In genomic region chr2:166903719-166904282, GRCm38 (mm10) we compare ENCODE assay signal across 10 mouse cellular contexts. TPM values are rescaled to one million over a fixed set of nuclear protein-coding genes. Genes with fewer than 3 reads are reported as not detected.
A peak's percentile ranks its signal among the peaks of the same experiment; 100 is the strongest.
DNase-seq lines count a peak whose midpoint lies in the region; ATAC-seq and TF ChIP-seq lines count a peak whose summit lies in the region.
"Had no signal": no experiment of that assay in that cellular context is flagged by ENCODE, and none has a peak within 500 bp of the region (broad histone marks: within the 10 kb centered on the region; RNA-seq: fewer than 3 reads in every experiment).

No protein-coding gene starts in this region.

- ATAC-seq in lung, embryonic 14.5 days (ENCODE audit: insufficient read depth): no peak
- no peak for ATAC-seq in stomach, postnatal 0 days (ENCODE audit: low FRiP score, low TSS enrichment)
- ATAC-seq in granulocyte monocyte progenitor cell, adult 5-6 weeks (replicated peaks; ENCODE audit: poor library complexity, severe bottlenecking): no peak

- H3K9me3 ChIP-seq in lung, embryonic 14.5 days (ENCODE audit: low read depth, low read length): no peaks in the 10 kb centered on the region
- no peaks in the 10 kb centered on the region for H3K9me3 ChIP-seq in ES-Bruce4 (replicated peaks; ENCODE audit: control insufficient read depth, insufficient read depth, low read length, poor library complexity, severe bottlenecking)
- no peaks in the 10 kb centered on the region for H3K9me3 ChIP-seq in stomach, postnatal 0 days (ENCODE audit: control insufficient read depth, low read length)
- H3K9me3 ChIP-seq: limb, embryonic 13.5 days had no signal

- TF ChIP-seq CTCF in gastrocnemius, adult 2 months (IDR thresholded peaks at IDR 0.05): peak; percentile 21; the same call in 1 of the 2 replicates
- TF ChIP-seq CTCF in lung, embryonic 14.5 days (IDR thresholded peaks at IDR 0.05; ENCODE audit: low read depth): peak; percentile 18; the same call in 1 of the 2 replicates
- TF ChIP-seq CTCF in ES-Bruce4 (IDR thresholded peaks at IDR 0.05; ENCODE audit: low read depth, low read length): peak; percentile 47
- TF ChIP-seq CTCF in stomach, postnatal 0 days (IDR thresholded peaks at IDR 0.05; ENCODE audit: low read depth): 0 out of 2 replicates have a peak, but pooled peaks have one; percentile 34

- intact Hi-C loops in gastrocnemius, adult 2 months (cut with DNase I): no loop called here
- intact Hi-C loops in gastrocnemius, postnatal 36 days (cut with DNase I): no loop called here

- DNase-seq in gastrocnemius, adult 2 months: no peak
- no peak for DNase-seq in gastrocnemius, postnatal 36 days
- no peak for DNase-seq in lung, embryonic 14.5 days
- DNase-seq in lung, postnatal 36 days: no peak
- no peak for DNase-seq in stomach, postnatal 0 days (ENCODE audit: low spot score)
- DNase-seq: thymus, adult 18-20 months had no signal

- peaks cover 5% of the 10 kb centered on the region; the same call in 1 of the 2 replicates for H3K4me1 ChIP-seq in lung, embryonic 14.5 days (ENCODE audit: insufficient read depth)
- peaks cover 3% of the 10 kb centered on the region for H3K4me1 ChIP-seq in ES-Bruce4 (ENCODE audit: control insufficient read depth, insufficient read depth, low read length)
- no peaks in the 10 kb centered on the region for H3K4me1 ChIP-seq in stomach, postnatal 0 days (replicated peaks; ENCODE audit: control insufficient read depth, insufficient read depth)

- WGBS in lung, embryonic 14.5 days: 93% methylated on average over 6 of the region's 6 CpGs
- 89% methylated on average over 6 of the region's 6 CpGs for WGBS in stomach, postnatal 0 days

- H3K27ac ChIP-seq in gastrocnemius, adult 2 months: no peak overlapping the region
- no peak overlapping the region for H3K27ac ChIP-seq in lung, embryonic 14.5 days (ENCODE audit: low read depth)
- H3K27ac ChIP-seq in ES-Bruce4 (ENCODE audit: insufficient read depth, low read length): no peak overlapping the region
- H3K27ac ChIP-seq in stomach, postnatal 0 days (replicated peaks): no peak overlapping the region
- H3K27ac ChIP-seq: limb, embryonic 13.5 days had no signal

- no peak overlapping the region for H3K9ac ChIP-seq in lung, embryonic 14.5 days
- H3K9ac ChIP-seq in ES-Bruce4 (ENCODE audit: low read depth, poor library complexity, severe bottlenecking): no peak overlapping the region
- H3K9ac ChIP-seq in stomach, postnatal 0 days (ENCODE audit: low read length): no peak overlapping the region
- H3K9ac ChIP-seq: limb, embryonic 13.5 days had no signal

- no peak overlapping the region for H3K4me2 ChIP-seq in lung, embryonic 14.5 days
- no peak overlapping the region for H3K4me2 ChIP-seq in stomach, postnatal 0 days (replicated peaks; ENCODE audit: low read depth)
- H3K4me2 ChIP-seq: heart, embryonic 11.5 days; limb, embryonic 13.5 days had no signal

- no peak for TF ChIP-seq POLR2A in ES-Bruce4 (IDR thresholded peaks at IDR 0.05; ENCODE audit: insufficient read depth, low read length)

- peaks cover 4% of the 10 kb centered on the region; the same call in 1 of the 2 replicates for H3K36me3 ChIP-seq in lung, embryonic 14.5 days (ENCODE audit: insufficient read depth)
- H3K36me3 ChIP-seq in ES-Bruce4 (ENCODE audit: control insufficient read depth, insufficient read depth, low read length, poor library complexity, severe bottlenecking): peaks cover 5% of the 10 kb centered on the region; the same call in 1 of the 2 replicates
- H3K36me3 ChIP-seq in stomach, postnatal 0 days (ENCODE audit: control insufficient read depth, insufficient read depth, low read length): no peaks in the 10 kb centered on the region

- no peak for TF ChIP-seq EP300 in ES-Bruce4 (IDR thresholded peaks at IDR 0.05; ENCODE audit: insufficient read depth, low read depth, low read length)
- TF ChIP-seq EP300 in stomach, postnatal 0 days (optimal IDR thresholded peaks at IDR 0.05): no peak

- H3K4me3 ChIP-seq in gastrocnemius, adult 2 months: no peak overlapping the region
- H3K4me3 ChIP-seq in lung, embryonic 14.5 days (ENCODE audit: low read depth, low read length): no peak overlapping the region
- no peak overlapping the region for H3K4me3 ChIP-seq in ES-Bruce4 (ENCODE audit: low read depth, low read length)
- no peak overlapping the region for H3K4me3 ChIP-seq in stomach, postnatal 0 days (ENCODE audit: low read depth, low read length)
- H3K4me3 ChIP-seq: limb, embryonic 13.5 days had no signal

- no peaks in the 10 kb centered on the region for H3K27me3 ChIP-seq in lung, embryonic 14.5 days (ENCODE audit: insufficient read depth, low read length)
- H3K27me3 ChIP-seq in ES-Bruce4 (ENCODE audit: control insufficient read depth, insufficient read depth, low read length, poor library complexity, severe bottlenecking): no peaks in the 10 kb centered on the region
- no peaks in the 10 kb centered on the region for H3K27me3 ChIP-seq in stomach, postnatal 0 days (ENCODE audit: control insufficient read depth, insufficient read depth, low read length)
- H3K27me3 ChIP-seq: limb, embryonic 13.5 days had no signal

RNA-seq across cellular contexts. Expression of gene Cse1l, which starts 2.0 kb away (rescaled TPM):
- 10 to 100 TPM; 55.6 to 57.4 TPM for total RNA-seq in gastrocnemius, adult 2 months (2021)
- total RNA-seq in gastrocnemius, postnatal 36 days (2021): 10 to 100 TPM; 46.2 to 50.9 TPM
- polyA plus RNA-seq in lung, embryonic 14.5 days (2014; fragmentation: Nextera tagmentation; extraction: Ambion mirVana): 177 TPM in 2 replicates
- polyA plus RNA-seq in ES-Bruce4 (2011; ENCODE audit: insufficient read depth, insufficient read length, low read depth, missing spikeins): 273 and 298 TPM in 2 replicates
- polyA plus RNA-seq in stomach, postnatal 0 days (2015; fragmentation: Nextera tagmentation; extraction: Ambion mirVana): 29.1 and 29.3 TPM in 2 replicates
- total RNA-seq in granulocyte monocyte progenitor cell, adult 5-6 weeks (2014; fragmentation: Nextera tagmentation): 107 and 128 TPM in 2 replicates
- total RNA-seq in granulocyte monocyte progenitor cell, adult 5-6 weeks (2017): 156 and 159 TPM in 2 replicates
